Mouse (Mus musculus): ENCODE results near the gene Armc2.

GRCm38 (mm10) chr10:41866069-41866837, 152.0 kb downstream of the Armc2 start:
- TF ChIP-seq CTCF (IDR thresholded peaks at IDR 0.05; ENCODE audit: low read depth) (no peak), EP300 (IDR thresholded peaks at IDR 0.05; ENCODE audit: low read depth) (no peak)
